Mouse (Mus musculus): ENCODE results near the gene Cpm.
"Not testable (repeated sequence)": the region's sequence is repeated elsewhere in the genome, so short reads cannot be mapped to it uniquely, and the experiment has no call there.

Gene Cpm

DNA sequence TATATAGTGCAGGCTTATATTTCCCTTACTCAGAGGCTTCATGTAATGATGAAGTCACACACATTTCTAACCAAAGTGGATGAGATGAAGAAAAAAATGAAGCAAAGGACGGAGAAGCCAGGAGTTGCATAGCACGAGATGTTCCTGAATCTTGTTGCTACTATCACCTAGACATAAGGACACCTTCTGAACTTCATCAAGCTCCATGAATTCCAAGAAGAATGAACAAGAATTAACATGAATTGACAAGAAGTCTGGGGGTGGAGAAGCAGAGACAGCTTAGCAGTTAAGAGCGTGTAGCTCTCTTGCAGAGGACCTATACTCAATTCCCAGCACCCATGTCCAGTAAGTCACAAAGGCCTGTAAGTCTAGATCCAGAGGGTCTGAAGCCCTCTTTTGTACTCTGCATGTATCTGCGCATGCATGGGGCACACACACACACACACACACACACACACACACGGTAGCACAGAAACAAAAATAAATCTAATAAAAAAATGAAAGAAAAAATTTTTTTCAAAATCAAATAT, 36.2 kb upstream of the Cpm start:
- no peak for DNase-seq (ENCODE audit: extremely low spot score, low spot score)

DNA sequence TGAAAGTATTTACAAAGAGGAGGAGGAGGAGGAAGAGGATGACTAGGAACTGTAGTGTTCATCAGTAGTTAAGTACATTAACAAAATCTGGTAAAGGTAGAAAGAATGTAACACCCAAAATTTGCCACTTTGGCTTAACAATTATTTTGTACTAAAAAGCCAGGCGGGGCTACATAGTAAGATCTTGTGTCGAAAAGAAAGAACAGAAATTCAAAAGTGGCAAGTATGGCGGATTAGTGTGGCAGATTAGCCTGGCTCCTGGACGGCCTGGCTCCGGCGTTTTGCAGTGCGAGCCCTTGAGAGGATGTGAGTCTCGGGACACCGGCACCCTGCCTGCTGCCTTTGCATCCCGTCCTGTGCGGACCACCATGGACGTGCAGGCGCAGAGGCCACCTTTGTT, 35.4 kb upstream of the Cpm start:
- no peak for DNase-seq (ENCODE audit: extremely low spot score, low spot score)

- DNase-seq (ENCODE audit: extremely low spot score, low spot score), result no peak
These were observed 34.9 kb upstream of the Cpm start for GRCm38 (mm10) chr10:117594291-117594850.

GRCm38 (mm10) chr10:117594913-117595312, 34.4 kb upstream of the Cpm start:
- no peak for DNase-seq (ENCODE audit: extremely low spot score, low spot score)

GRCm38 (mm10) chr10:117595442-117596164, 33.7 kb upstream of the Cpm start:
- DNase-seq (ENCODE audit: extremely low spot score, low spot score), result no peak

DNA sequence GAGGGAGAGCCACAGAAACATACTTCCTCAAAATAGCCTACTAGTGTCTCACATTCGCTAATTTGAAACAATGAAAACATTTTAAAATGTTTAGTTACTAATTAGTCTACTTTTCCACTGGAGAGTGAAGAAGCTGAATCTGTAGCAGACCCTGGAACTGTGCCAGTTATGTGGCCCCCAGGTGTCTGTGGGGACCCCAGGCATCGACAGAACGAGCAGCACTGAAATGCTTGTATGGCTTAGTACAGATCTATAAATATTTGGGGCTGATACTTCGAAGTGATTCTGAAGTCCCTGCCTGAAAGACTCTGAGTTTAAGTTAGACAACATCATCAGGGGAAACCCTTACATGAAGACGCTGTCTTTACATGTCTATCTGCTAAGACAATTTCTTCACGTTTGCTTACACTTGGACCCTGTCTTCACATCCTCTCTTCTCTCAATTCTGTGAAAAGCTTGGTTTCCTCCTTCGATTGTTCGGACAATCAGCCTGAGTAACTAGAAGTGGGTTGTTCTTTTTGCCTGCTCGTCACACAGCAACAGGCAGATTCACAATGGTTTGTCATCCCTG, 33.0 kb upstream of the Cpm start:
- no peak for DNase-seq (ENCODE audit: extremely low spot score, low spot score)

- DNase-seq (ENCODE audit: extremely low spot score, low spot score), result no peak
These were observed 32.5 kb upstream of the Cpm start for GRCm38 (mm10) chr10:117596771-117597324.

DNA sequence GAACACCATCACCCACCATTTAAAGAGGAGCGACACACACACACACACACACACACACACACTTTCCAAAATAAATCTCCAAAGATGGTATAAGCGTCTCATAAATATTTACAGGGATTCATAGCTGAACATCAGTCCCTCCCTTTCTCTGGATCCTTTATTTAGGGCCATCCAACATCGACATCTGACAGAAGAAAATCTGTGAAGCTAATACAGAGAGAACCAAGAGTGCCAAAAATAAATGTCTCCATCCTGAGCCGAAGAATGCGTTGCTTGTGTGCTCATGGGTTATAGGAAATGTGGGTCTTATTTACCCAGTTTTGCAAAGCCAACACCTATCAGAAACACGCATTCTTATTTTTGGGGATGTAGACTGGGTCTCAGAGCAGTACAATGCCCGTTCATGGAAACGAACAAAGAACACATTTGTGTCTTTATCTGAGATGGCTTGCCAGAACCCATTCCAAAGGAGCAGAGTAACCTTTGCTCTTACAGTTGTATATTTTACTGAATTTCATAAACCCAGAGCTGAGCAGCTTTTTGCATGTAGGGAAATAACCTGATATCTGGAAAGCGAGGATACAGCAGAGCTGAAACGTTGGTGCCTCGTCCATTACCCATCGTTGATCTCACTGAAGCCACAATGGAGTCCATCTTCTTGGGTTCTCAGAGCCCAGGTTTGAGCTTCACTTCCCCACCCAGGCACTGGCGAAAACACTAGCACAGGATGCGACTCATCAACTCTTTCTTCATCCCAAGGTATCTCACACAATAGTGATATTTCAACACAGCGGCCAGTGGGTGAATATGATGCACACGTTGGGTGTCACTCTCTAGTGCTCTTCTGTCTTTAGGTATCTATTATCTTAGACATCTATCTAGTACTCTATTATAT, 31.7 kb upstream of the Cpm start:
- not testable (repeated sequence) for DNase-seq (ENCODE audit: extremely low spot score, low spot score)

- no peak for DNase-seq (ENCODE audit: extremely low spot score, low spot score)
These were observed 30.9 kb upstream of the Cpm start for GRCm38 (mm10) chr10:117598266-117598950.

- not testable (repeated sequence) for DNase-seq (ENCODE audit: extremely low spot score, low spot score)
These were observed 30.2 kb upstream of the Cpm start for GRCm38 (mm10) chr10:117598951-117599572.

GRCm38 (mm10) chr10:117601146-117602035, 27.9 kb upstream of the Cpm start:
- DNase-seq (ENCODE audit: extremely low spot score, low spot score), result no peak

DNA sequence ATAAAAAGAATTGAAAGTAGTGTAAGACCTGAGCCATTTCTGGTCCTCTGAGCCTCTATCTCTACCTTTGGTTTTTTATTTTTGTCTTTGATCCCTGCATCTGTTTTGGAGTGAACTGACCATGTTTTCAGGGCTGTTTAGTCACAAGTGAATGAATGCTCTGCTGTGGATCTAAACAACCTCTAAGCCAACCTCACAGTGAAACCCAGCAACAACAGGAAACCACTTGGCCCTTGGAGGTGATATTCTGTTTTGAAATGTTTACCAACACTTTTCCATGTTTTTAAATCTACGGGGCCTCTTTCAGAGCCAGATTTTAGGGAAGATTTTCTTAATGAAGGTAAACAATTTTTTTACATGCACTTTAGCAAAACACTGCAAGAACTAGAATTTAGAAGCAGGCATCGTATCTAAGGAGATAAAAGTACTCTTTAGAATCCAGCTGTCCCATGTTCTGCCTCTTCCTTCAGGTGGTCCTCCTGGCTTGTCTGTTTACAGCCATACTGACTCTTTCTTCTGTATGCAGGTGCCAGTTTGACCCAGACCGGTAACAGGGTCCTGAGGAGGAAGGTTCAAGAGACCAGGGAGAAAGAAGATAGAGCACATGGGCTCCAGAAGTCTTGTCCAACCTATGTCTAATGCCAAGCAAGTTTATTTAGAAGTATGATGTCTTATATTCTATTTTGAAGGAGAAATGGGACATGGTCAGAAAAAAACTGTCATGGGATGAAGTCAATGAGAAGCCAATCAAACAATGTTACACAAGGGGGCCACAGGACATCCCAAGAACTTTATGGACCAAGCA, 26.8 kb upstream of the Cpm start:
- no peak for DNase-seq (ENCODE audit: extremely low spot score, low spot score)

- DNase-seq (ENCODE audit: extremely low spot score, low spot score), result no peak
These were observed 26.0 kb upstream of the Cpm start for GRCm38 (mm10) chr10:117603130-117603833.

DNA sequence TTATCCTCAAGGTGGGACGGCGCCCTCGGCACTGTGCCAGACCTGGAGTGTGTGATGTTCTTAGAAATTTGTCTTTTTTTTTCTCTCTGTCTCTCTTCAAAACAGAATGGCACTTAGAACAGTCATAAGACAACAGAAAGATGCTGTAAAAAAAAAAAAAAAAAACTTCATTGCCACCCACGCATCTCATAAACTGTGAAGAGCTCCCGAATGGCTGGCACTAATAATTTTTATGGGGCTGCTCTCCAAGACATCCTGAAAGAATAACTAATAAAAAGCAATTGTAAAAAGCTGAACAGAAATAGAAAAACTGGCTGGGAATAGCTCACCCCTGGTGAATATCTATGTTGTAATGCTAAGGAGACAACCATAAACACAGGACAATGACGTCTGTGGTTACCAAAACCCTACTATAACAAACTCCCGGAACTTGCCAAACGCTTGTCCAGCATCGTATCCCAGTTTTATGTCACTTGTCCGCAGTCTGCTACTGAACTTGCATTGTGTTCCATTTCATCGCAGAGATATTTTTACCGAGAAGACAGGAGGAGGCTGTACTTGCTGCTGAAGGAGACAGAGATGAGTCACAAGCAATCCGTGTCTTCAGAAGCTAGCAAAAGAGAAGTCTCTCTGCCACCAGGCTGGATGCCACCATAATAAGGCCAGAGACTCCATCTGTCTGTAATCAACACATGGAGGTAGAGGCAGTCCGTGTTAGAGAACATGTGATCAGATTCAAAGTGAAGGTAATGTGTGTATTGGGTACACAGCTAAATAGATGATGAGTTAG, 25.3 kb upstream of the Cpm start:
- DNase-seq (ENCODE audit: extremely low spot score, low spot score), result no peak

- DNase-seq (ENCODE audit: extremely low spot score, low spot score), result no peak
These were observed 24.5 kb upstream of the Cpm start for GRCm38 (mm10) chr10:117604624-117605282.
